Mouse (Mus musculus): Measurements from ENCODE around the gene P2ry12. TPM values are rescaled to one million over a fixed set of nuclear protein-coding genes. Genes with fewer than 3 reads are reported as not detected.

P2ry12 gene
- polyA plus RNA-seq, 2 experiments: 1.2 to 1.9 TPM

GRCm38 (mm10) chr3:59295699-59296562, 33.3 kb upstream of the P2ry12 start:
- Histone ChIP-seq H3K4me2 (ENCODE audit: low read depth) (no peak overlapping the region), H3K9ac (replicated peaks) (no peak overlapping the region), H3K4me3 (ENCODE audit: insufficient read depth in 1 of 2, low read depth in 2 of 2, low read length in 2 of 2) (no peak overlapping the region), H3K27me3 (ENCODE audit: control insufficient read depth, insufficient read depth, low read length) (no peaks in the 10 kb centered on the region), H3K9me3 (ENCODE audit: control insufficient read depth, low read length) (no peaks in the 10 kb centered on the region), H3K27ac (no peak overlapping the region), H3K4me1 (replicated peaks; ENCODE audit: control insufficient read depth in 2 of 2, insufficient read depth in 2 of 2, low read length in 1 of 2) (no peaks in the 10 kb centered on the region), H3K36me3 (replicated peaks; ENCODE audit: control insufficient read depth, insufficient read depth, low read depth) (no peaks in the 10 kb centered on the region)
- 80% methylated on average over 16 of the region's 16 CpGs for WGBS (ENCODE audit: insufficient replicate concordance)
- DNase-seq (ENCODE audit: low read depth in 3 of 3, low spot score in 3 of 3): no peak
- ATAC-seq (ENCODE audit: insufficient read depth): no peak
- TF ChIP-seq EP300 (IDR thresholded peaks at IDR 0.05; ENCODE audit: low read depth): no peak
- TF ChIP-seq CTCF (IDR thresholded peaks at IDR 0.05; ENCODE audit: low read depth): no peak

- no peaks in the 10 kb centered on the region for H3K36me3 ChIP-seq (replicated peaks; ENCODE audit: control insufficient read depth, insufficient read depth, low read depth)
- WGBS (ENCODE audit: insufficient replicate concordance): 55% methylated on average over 5 of the region's 5 CpGs
- H3K27ac ChIP-seq: no peak overlapping the region
- no peak overlapping the region for H3K4me3 ChIP-seq (ENCODE audit: insufficient read depth in 1 of 2, low read depth in 2 of 2, low read length in 2 of 2)
- H3K27me3 ChIP-seq (ENCODE audit: control insufficient read depth, insufficient read depth, low read length): no peaks in the 10 kb centered on the region
- H3K9ac ChIP-seq (replicated peaks): no peak overlapping the region
- TF ChIP-seq EP300 (IDR thresholded peaks at IDR 0.05; ENCODE audit: low read depth): no peak
- no peak for TF ChIP-seq CTCF (IDR thresholded peaks at IDR 0.05; ENCODE audit: low read depth)
- no peak overlapping the region for H3K4me2 ChIP-seq (ENCODE audit: low read depth)
- no peaks in the 10 kb centered on the region for H3K9me3 ChIP-seq (ENCODE audit: control insufficient read depth, low read length)
- H3K4me1 ChIP-seq (replicated peaks; ENCODE audit: control insufficient read depth in 2 of 2, insufficient read depth in 2 of 2, low read length in 1 of 2): no peaks in the 10 kb centered on the region
- DNase-seq (ENCODE audit: low read depth in 3 of 3, low spot score in 3 of 3): no peak
- ATAC-seq (ENCODE audit: insufficient read depth): no peak
Measured at GRCm38 (mm10) chr3:59293437-59294199, 30.9 kb upstream of the P2ry12 start.

GRCm38 (mm10) chr3:59290551-59290950, 27.9 kb upstream of the P2ry12 start:
- H3K9ac ChIP-seq (replicated peaks): no peak overlapping the region
- no peak for ATAC-seq (ENCODE audit: insufficient read depth)
- H3K27ac ChIP-seq: no peak overlapping the region
- no peak for DNase-seq (ENCODE audit: low read depth in 3 of 3, low spot score in 3 of 3)
- no peak for TF ChIP-seq CTCF (IDR thresholded peaks at IDR 0.05; ENCODE audit: low read depth)
- no peak for TF ChIP-seq EP300 (IDR thresholded peaks at IDR 0.05; ENCODE audit: low read depth)
- no peaks in the 10 kb centered on the region for H3K4me1 ChIP-seq (replicated peaks; ENCODE audit: control insufficient read depth in 2 of 2, insufficient read depth in 2 of 2, low read length in 1 of 2)
- no peaks in the 10 kb centered on the region for H3K36me3 ChIP-seq (replicated peaks; ENCODE audit: control insufficient read depth, insufficient read depth, low read depth)
- no peaks in the 10 kb centered on the region for H3K27me3 ChIP-seq (ENCODE audit: control insufficient read depth, insufficient read depth, low read length)
- no peak overlapping the region for H3K4me3 ChIP-seq (ENCODE audit: insufficient read depth in 1 of 2, low read depth in 2 of 2, low read length in 2 of 2)
- no peak overlapping the region for H3K4me2 ChIP-seq (ENCODE audit: low read depth)
- whole genome bisulfite sequencing (ENCODE audit: insufficient replicate concordance): 46% methylated on average over 2 of the region's 2 CpGs
- H3K9me3 ChIP-seq (ENCODE audit: control insufficient read depth, low read length): no peaks in the 10 kb centered on the region

- Histone ChIP-seq H3K4me2 (ENCODE audit: low read depth) (no peak overlapping the region), H3K9ac (replicated peaks) (no peak overlapping the region), H3K4me1 (replicated peaks; ENCODE audit: control insufficient read depth in 2 of 2, insufficient read depth in 2 of 2, low read length in 1 of 2) (no peaks in the 10 kb centered on the region), H3K27me3 (ENCODE audit: control insufficient read depth, insufficient read depth, low read length) (no peaks in the 10 kb centered on the region), H3K9me3 (ENCODE audit: control insufficient read depth, low read length) (no peaks in the 10 kb centered on the region), H3K4me3 (ENCODE audit: insufficient read depth in 1 of 2, low read depth in 2 of 2, low read length in 2 of 2) (no peak overlapping the region), H3K36me3 (replicated peaks; ENCODE audit: control insufficient read depth, insufficient read depth, low read depth) (no peaks in the 10 kb centered on the region), H3K27ac (no peak overlapping the region)
- no peak for TF ChIP-seq EP300 (IDR thresholded peaks at IDR 0.05; ENCODE audit: low read depth)
- TF ChIP-seq CTCF (IDR thresholded peaks at IDR 0.05; ENCODE audit: low read depth): no peak
- ATAC-seq (ENCODE audit: insufficient read depth) (no peak), DNase-seq (ENCODE audit: low read depth in 3 of 3, low spot score in 3 of 3) (no peak)
Measured at GRCm38 (mm10) chr3:59278620-59279019, 15.9 kb upstream of the P2ry12 start.

GRCm38 (mm10) chr3:59278254-59278533, 15.5 kb upstream of the P2ry12 start:
- Histone ChIP-seq H3K27ac (no peak overlapping the region), H3K4me3 (ENCODE audit: insufficient read depth in 1 of 2, low read depth in 2 of 2, low read length in 2 of 2) (no peak overlapping the region), H3K36me3 (replicated peaks; ENCODE audit: control insufficient read depth, insufficient read depth, low read depth) (no peaks in the 10 kb centered on the region), H3K9me3 (ENCODE audit: control insufficient read depth, low read length) (no peaks in the 10 kb centered on the region), H3K27me3 (ENCODE audit: control insufficient read depth, insufficient read depth, low read length) (no peaks in the 10 kb centered on the region), H3K4me2 (ENCODE audit: low read depth) (no peak overlapping the region), H3K9ac (replicated peaks) (no peak overlapping the region), H3K4me1 (replicated peaks; ENCODE audit: control insufficient read depth in 2 of 2, insufficient read depth in 2 of 2, low read length in 1 of 2) (no peaks in the 10 kb centered on the region)
- 67% methylated on average over 3 of the region's 3 CpGs for WGBS (ENCODE audit: insufficient replicate concordance)
- no peak for DNase-seq (ENCODE audit: low read depth in 3 of 3, low spot score in 3 of 3)
- no peak for ATAC-seq (ENCODE audit: insufficient read depth)
- TF ChIP-seq EP300 (IDR thresholded peaks at IDR 0.05; ENCODE audit: low read depth): no peak
- no peak for TF ChIP-seq CTCF (IDR thresholded peaks at IDR 0.05; ENCODE audit: low read depth)

Measured in liver, embryonic 14.5 days (tissue).